Mouse (Mus musculus) forebrain, embryonic 15.5 days (tissue): ENCODE data around the gene 1700047I17Rik2. TPM values are rescaled to one million over a fixed set of nuclear protein-coding genes. Genes with fewer than 3 reads are reported as not detected.
A peak's percentile ranks its signal among the peaks of the same experiment; 100 is the strongest.
"Not testable (repeated sequence)": the region's sequence is repeated elsewhere in the genome, so short reads cannot be mapped to it uniquely, and the experiment has no call there.

Source experiments
- ATAC-seq: fragments of 200-750 bp; cut with Nextera tagmentation; replicated peaks from 2 replicates; pipeline ENCODE4 v1.8.0; 2017; ENCODE audit warnings: mild to moderate bottlenecking, moderate TSS enrichment, moderate library complexity
- H3K27ac ChIP-seq: fragments of 300-500 bp; sonication (generic); replicated peaks from 2 replicates; pipeline ENCODE4 v1.5.1; 2015; ENCODE audit warnings: mild to moderate bottlenecking, inconsistent platforms
- H3K27me3 ChIP-seq: fragments of 300-500 bp; sonication (generic); 2 replicates; pipeline ENCODE4 v1.6.1; 2015; ENCODE audit warnings: inconsistent platforms
- H3K36me3 ChIP-seq: fragments of 300-500 bp; sonication (generic); 2 replicates; pipeline ENCODE4 v1.6.1; 2015; ENCODE audit warnings: mild to moderate bottlenecking, inconsistent platforms
- H3K4me1 ChIP-seq: fragments of 300-500 bp; sonication (generic); 2 replicates; pipeline ENCODE4 v1.6.1; 2015; ENCODE audit warnings: inconsistent platforms
- H3K4me2 ChIP-seq: fragments of 300-500 bp; sonication (generic); replicated peaks from 2 replicates; pipeline ENCODE4 v1.6.1; 2015; ENCODE audit warnings: mild to moderate bottlenecking, inconsistent platforms
- H3K4me3 ChIP-seq: fragments of 300-500 bp; sonication (generic); 2 replicates; pipeline ENCODE4 v1.5.1; 2015; ENCODE audit warnings: mild to moderate bottlenecking, inconsistent platforms
- H3K9ac ChIP-seq: fragments of 300-500 bp; sonication (generic); replicated peaks from 2 replicates; pipeline ENCODE4 v1.6.1; 2015; ENCODE audit warnings: mild to moderate bottlenecking, inconsistent platforms
- H3K9me3 ChIP-seq: fragments of 300-500 bp; sonication (generic); 2 replicates; pipeline ENCODE4 v1.6.1; 2016; ENCODE audit warnings: inconsistent platforms
- WGBS: fragments of 180-500 bp; shearing (Covaris S2); methylation state at CpG from one replicate; pipeline ENCODE4 v1.1.7; 2015; ENCODE audit warnings: mixed read lengths; 5-methylcytosine and 5-hydroxymethylcytosine counted together
- polyA plus RNA-seq: library from polyadenylated mRNA; unstranded; fragments of >200 nt; fragmentation: Nextera tagmentation; extraction: Ambion mirVana; gene quantifications from 2 replicates; pipeline ENCODE4 v1.2.1, GENCODE M21; 2015

The 1700047I17Rik2 gene
- not detected in 2 replicates for polyA plus RNA-seq

- ATAC-seq, result peak; percentile 99
- H3K36me3 ChIP-seq, H3K27me3 ChIP-seq, H3K4me3 ChIP-seq, H3K4me1 ChIP-seq, H3K4me2 ChIP-seq, H3K27ac ChIP-seq, H3K9me3 ChIP-seq, H3K9ac ChIP-seq: not testable (repeated sequence)
- no CpG with 5 or more reads among the region's 40 CpGs for WGBS
Measured at GRCm38 (mm10) chr12:55199306-55199705, at the start of gene 1700047I17Rik2. 1700047I17Rik2 (plus strand) TSS chr12:55199592.

GRCm38 (mm10) chr12:55154559-55155448 lies 44.6 kb upstream of the 1700047I17Rik2 start, which contains the start of gene Srp54b:
Srp54b (plus strand) TSS chr12:55155104.
- peak within 1 kb of the TSS; percentile 31 for H3K4me3 ChIP-seq
- H3K4me1 ChIP-seq, H3K36me3 ChIP-seq, H3K9ac ChIP-seq, H3K4me2 ChIP-seq, H3K9me3 ChIP-seq, H3K27ac ChIP-seq, H3K27me3 ChIP-seq: not testable (repeated sequence)
- ATAC-seq, result peak; percentile 99
- no CpG with 5 or more reads among the region's 57 CpGs for WGBS

- not testable (repeated sequence) for H3K27me3 ChIP-seq, H3K27ac ChIP-seq, H3K36me3 ChIP-seq, ATAC-seq, H3K9me3 ChIP-seq, H3K9ac ChIP-seq, H3K4me1 ChIP-seq, H3K4me2 ChIP-seq
- 1% methylated on average over 10 of the region's 24 CpGs for WGBS
- H3K4me3 ChIP-seq, result peak overlapping the region; percentile 31
Measured at GRCm38 (mm10) chr12:55155449-55155783, 44.0 kb upstream of the 1700047I17Rik2 start.

GRCm38 (mm10) chr12:55167034-55167557 lies 32.3 kb upstream of the 1700047I17Rik2 start:
- not testable (repeated sequence) for H3K27me3 ChIP-seq, H3K4me3 ChIP-seq, H3K9me3 ChIP-seq, H3K4me2 ChIP-seq, H3K9ac ChIP-seq, H3K36me3 ChIP-seq, H3K27ac ChIP-seq, ATAC-seq, H3K4me1 ChIP-seq
- WGBS, result no CpG with 5 or more reads among the region's 7 CpGs

GRCm38 (mm10) chr12:55187686-55188085 lies 11.7 kb upstream of the 1700047I17Rik2 start:
- not testable (repeated sequence) for H3K27ac ChIP-seq, H3K4me3 ChIP-seq, H3K9ac ChIP-seq, H3K4me1 ChIP-seq, H3K36me3 ChIP-seq, H3K4me2 ChIP-seq, ATAC-seq, H3K27me3 ChIP-seq, H3K9me3 ChIP-seq
- no CpG with 5 or more reads among the region's 8 CpGs for WGBS

- H3K27ac ChIP-seq, H3K9ac ChIP-seq, H3K27me3 ChIP-seq, H3K4me1 ChIP-seq, H3K9me3 ChIP-seq, H3K4me2 ChIP-seq, ATAC-seq, H3K36me3 ChIP-seq, H3K4me3 ChIP-seq: not testable (repeated sequence)
- no CpG with 5 or more reads among the region's 5 CpGs for WGBS
Measured at GRCm38 (mm10) chr12:55189127-55189526, 10.3 kb upstream of the 1700047I17Rik2 start.

- not testable (repeated sequence) for H3K4me3 ChIP-seq, H3K36me3 ChIP-seq, H3K9ac ChIP-seq, H3K4me1 ChIP-seq, H3K27me3 ChIP-seq, H3K27ac ChIP-seq, H3K4me2 ChIP-seq, H3K9me3 ChIP-seq
- ATAC-seq, result peak; percentile 70
- no CpG with 5 or more reads among the region's 18 CpGs for WGBS
Measured at GRCm38 (mm10) chr12:55199799-55200198, 407 bp downstream of the 1700047I17Rik2 start.

- H3K9me3 ChIP-seq, H3K4me1 ChIP-seq, H3K9ac ChIP-seq, H3K27me3 ChIP-seq, H3K27ac ChIP-seq, H3K36me3 ChIP-seq, H3K4me2 ChIP-seq, ATAC-seq, H3K4me3 ChIP-seq: not testable (repeated sequence)
- no CpG with 5 or more reads among the region's 6 CpGs for WGBS
Measured at GRCm38 (mm10) chr12:55212944-55213343, 13.6 kb downstream of the 1700047I17Rik2 start.

GRCm38 (mm10) chr12:55229626-55230519 lies 30.5 kb downstream of the 1700047I17Rik2 start, which contains the start of gene Srp54c:
Srp54c (plus strand) TSS chr12:55230168.
- H3K9me3 ChIP-seq, H3K27ac ChIP-seq, H3K4me1 ChIP-seq, H3K9ac ChIP-seq, H3K27me3 ChIP-seq, H3K36me3 ChIP-seq: not testable (repeated sequence)
- H3K4me3 ChIP-seq, result peak within 1 kb of the TSS; percentile 40
- no CpG with 5 or more reads among the region's 57 CpGs for WGBS
- peak; percentile 99 for ATAC-seq
- peak within 1 kb of the TSS; percentile 33 for H3K4me2 ChIP-seq

GRCm38 (mm10) chr12:55230520-55230861 lies 31.1 kb downstream of the 1700047I17Rik2 start:
- H3K27ac ChIP-seq, H3K9me3 ChIP-seq, H3K36me3 ChIP-seq, ATAC-seq, H3K4me1 ChIP-seq, H3K27me3 ChIP-seq, H3K9ac ChIP-seq: not testable (repeated sequence)
- peak overlapping the region; percentile 33 for H3K4me2 ChIP-seq
- peak overlapping the region; percentile 40 for H3K4me3 ChIP-seq
- WGBS, result under 1% methylated on average over 13 of the region's 25 CpGs

GRCm38 (mm10) chr12:55242243-55242642 lies 42.9 kb downstream of the 1700047I17Rik2 start:
- not testable (repeated sequence) for H3K27me3 ChIP-seq, H3K4me1 ChIP-seq, H3K9ac ChIP-seq, H3K4me3 ChIP-seq, H3K4me2 ChIP-seq, H3K36me3 ChIP-seq, H3K27ac ChIP-seq, H3K9me3 ChIP-seq, ATAC-seq
- WGBS, result no CpG with 5 or more reads among the region's 8 CpGs

GRCm38 (mm10) chr12:55261950-55262349 lies 62.6 kb downstream of the 1700047I17Rik2 start:
- H3K9ac ChIP-seq, ATAC-seq, H3K9me3 ChIP-seq, H3K27me3 ChIP-seq, H3K4me3 ChIP-seq, H3K27ac ChIP-seq, H3K4me2 ChIP-seq, H3K4me1 ChIP-seq: not testable (repeated sequence)
- no CpG with 5 or more reads among the region's 8 CpGs for WGBS
- peaks cover 15% of the 10 kb centered on the region for H3K36me3 ChIP-seq
